Mouse (Mus musculus) embryonic facial prominence, embryonic 11.5 days (tissue): ENCODE data around the gene Dph5. TPM values are rescaled to one million over a fixed set of nuclear protein-coding genes. Genes with fewer than 3 reads are reported as not detected.

Source experiments
- ATAC-seq: fragments of 200-750 bp; cut with Nextera tagmentation; replicated peaks from 2 replicates; pipeline ENCODE4 v1.8.0; 2017; ENCODE audit warnings: low read depth; ENCODE audit not compliant: insufficient number of reproducible peaks, low FRiP score, low TSS enrichment
- DNase-seq: peaks from one replicate; pipeline ENCODE4 v3.0.0-alpha.2; 2015; ENCODE audit warnings: low spot score
- H3K27ac ChIP-seq: fragments of 300-500 bp; sonication (generic); replicated peaks from 2 replicates; pipeline ENCODE4 v1.5.1; 2014; ENCODE audit warnings: mild to moderate bottlenecking, low read depth, low read length, control low read depth
- H3K27me3 ChIP-seq: fragments of 300-500 bp; sonication (generic); 2 replicates; pipeline ENCODE4 v1.6.1; 2014; ENCODE audit warnings: mild to moderate bottlenecking, low read length, moderate library complexity, mixed read lengths; ENCODE audit not compliant: control insufficient read depth, insufficient read depth
- H3K36me3 ChIP-seq: fragments of 300-500 bp; sonication (generic); replicated peaks from 2 replicates; pipeline ENCODE4 v1.6.1; 2014; ENCODE audit warnings: low read depth, mild to moderate bottlenecking, low read length, moderate library complexity, mixed read lengths; ENCODE audit not compliant: control insufficient read depth, insufficient read depth
- H3K4me1 ChIP-seq: fragments of 300-500 bp; sonication (generic); 2 replicates; pipeline ENCODE4 v1.6.1; 2014; ENCODE audit warnings: low read length, mixed read lengths; ENCODE audit not compliant: control insufficient read depth, insufficient read depth
- H3K4me2 ChIP-seq: fragments of 300-500 bp; sonication (generic); 2 replicates; pipeline ENCODE4 v1.6.1; 2014; ENCODE audit warnings: low read depth, mild to moderate bottlenecking, control low read depth, low read length, moderate library complexity
- H3K4me3 ChIP-seq: fragments of 300-500 bp; sonication (generic); 2 replicates; pipeline ENCODE4 v1.5.1; 2014; ENCODE audit warnings: low read depth, low read length, control low read depth
- H3K9ac ChIP-seq: fragments of 300-500 bp; sonication (generic); replicated peaks from 2 replicates; pipeline ENCODE4 v1.6.1; 2014; ENCODE audit warnings: mild to moderate bottlenecking, control low read depth, low read length
- H3K9me3 ChIP-seq: fragments of 300-500 bp; sonication (generic); replicated peaks from 2 replicates; pipeline ENCODE4 v1.6.1; 2016; ENCODE audit warnings: mild to moderate bottlenecking, low read length, inconsistent platforms, mixed read lengths; ENCODE audit not compliant: control insufficient read depth
- WGBS: fragments of 180-500 bp; shearing (Covaris S2); extraction: QIAGEN DNeasy Blood & Tissue Kit; methylation state at CpG from one replicate; pipeline ENCODE4 v1.1.7; 2014; 5-methylcytosine and 5-hydroxymethylcytosine counted together
- polyA plus RNA-seq: library from polyadenylated mRNA; unstranded; fragments of >200 nt; fragmentation: Nextera tagmentation; extraction: Ambion mirVana; gene quantifications from 2 replicates; pipeline ENCODE4 v1.2.1, GENCODE M21; 2014

Dph5 gene
- polyA plus RNA-seq, result 23.5 and 26.6 TPM in 2 replicates

DNA sequence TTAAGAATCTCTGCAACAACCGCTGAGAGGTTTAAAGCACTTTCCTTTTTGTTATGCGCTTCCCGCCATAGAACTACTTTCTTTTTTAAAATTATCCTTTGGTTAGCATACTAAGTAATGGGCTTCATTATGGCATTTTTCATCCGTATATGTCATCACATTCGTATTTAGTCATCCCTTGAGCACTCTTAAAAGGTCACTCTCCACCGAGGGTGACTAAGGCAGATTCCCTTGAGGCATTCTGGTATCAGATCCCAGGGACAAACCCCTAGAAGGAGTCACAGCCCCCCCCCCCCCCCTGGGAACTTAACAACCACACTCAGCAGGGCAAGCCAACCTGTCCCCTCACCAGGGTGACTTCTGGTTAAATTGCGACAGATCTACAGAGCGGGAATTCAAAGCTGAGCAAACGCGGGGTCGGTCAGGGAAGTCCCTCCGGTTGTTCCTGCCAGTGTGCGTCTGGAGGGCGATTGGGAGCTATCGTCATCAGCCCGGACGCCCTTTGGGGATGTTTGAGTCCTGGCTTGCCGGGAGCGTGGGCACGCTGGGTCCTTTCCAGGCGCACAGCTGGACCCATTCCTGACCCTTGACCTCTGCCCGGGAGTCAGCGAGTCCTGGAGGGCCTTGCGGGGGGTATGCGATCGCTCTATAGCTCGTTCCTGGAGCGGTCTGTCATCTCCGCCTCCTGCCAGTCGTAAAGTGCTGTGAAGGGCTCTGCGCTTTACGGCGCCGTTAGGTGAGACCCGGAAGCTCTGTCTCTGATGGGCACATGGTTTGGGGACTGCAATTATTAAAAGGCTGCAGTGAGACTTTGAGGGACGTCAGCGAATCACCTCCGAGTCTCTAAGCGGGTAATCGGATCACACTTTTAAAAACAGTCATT is at the start of gene Dph5:
Gene Dph5 (plus strand): TSS at position 411 of the 883 bp plus-strand sequence.
- peak within 1 kb of the TSS; percentile 71 for H3K4me3 ChIP-seq
- H3K27me3 ChIP-seq, result no peaks in the 10 kb centered on the region
- no peaks in the 10 kb centered on the region for H3K9me3 ChIP-seq
- H3K36me3 ChIP-seq, result no peaks in the 10 kb centered on the region; the same call in 1 of the 2 replicates
- peak; percentile 96 for ATAC-seq
- no peaks in the 10 kb centered on the region for H3K4me1 ChIP-seq
- 0 out of 2 replicates have a peak within 1 kb of the TSS, but pooled peaks have one; percentile 13 for H3K27ac ChIP-seq
- peak within 1 kb of the TSS; percentile 68 for H3K9ac ChIP-seq
- DNase-seq, result peak; percentile 92
- peak within 1 kb of the TSS; percentile 66 for H3K4me2 ChIP-seq
- under 1% methylated on average over 40 of the region's 40 CpGs for WGBS

DNA sequence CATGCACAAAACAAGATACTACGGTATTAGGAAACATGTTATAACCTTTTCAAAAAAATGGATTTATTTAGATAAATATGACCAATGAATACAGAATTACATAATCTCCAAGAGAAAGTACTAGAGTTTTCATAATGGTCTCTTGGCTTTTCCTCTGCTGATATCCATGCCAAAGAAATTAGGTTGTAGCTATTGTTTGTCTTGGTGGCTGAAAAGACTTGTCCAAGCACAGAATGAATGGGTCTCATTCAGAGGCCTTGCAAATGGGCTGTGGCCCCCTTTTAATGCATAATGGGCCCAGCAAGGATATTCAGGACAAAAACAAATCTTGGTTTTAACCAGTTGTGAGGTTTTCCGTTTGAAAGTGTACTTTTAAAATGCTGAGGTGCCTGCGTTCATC is 43.1 kb upstream of the Dph5 start:
- DNase-seq (no peak), ATAC-seq (no peak)
- WGBS, result 72% methylated on average over 3 of the region's 3 CpGs
- Histone ChIP-seq H3K4me1 (no peaks in the 10 kb centered on the region), H3K4me3 (no peak overlapping the region), H3K36me3 (no peaks in the 10 kb centered on the region), H3K27me3 (no peaks in the 10 kb centered on the region), H3K9me3 (no peaks in the 10 kb centered on the region), H3K4me2 (no peak overlapping the region), H3K27ac (no peak overlapping the region), H3K9ac (no peak overlapping the region)

DNA sequence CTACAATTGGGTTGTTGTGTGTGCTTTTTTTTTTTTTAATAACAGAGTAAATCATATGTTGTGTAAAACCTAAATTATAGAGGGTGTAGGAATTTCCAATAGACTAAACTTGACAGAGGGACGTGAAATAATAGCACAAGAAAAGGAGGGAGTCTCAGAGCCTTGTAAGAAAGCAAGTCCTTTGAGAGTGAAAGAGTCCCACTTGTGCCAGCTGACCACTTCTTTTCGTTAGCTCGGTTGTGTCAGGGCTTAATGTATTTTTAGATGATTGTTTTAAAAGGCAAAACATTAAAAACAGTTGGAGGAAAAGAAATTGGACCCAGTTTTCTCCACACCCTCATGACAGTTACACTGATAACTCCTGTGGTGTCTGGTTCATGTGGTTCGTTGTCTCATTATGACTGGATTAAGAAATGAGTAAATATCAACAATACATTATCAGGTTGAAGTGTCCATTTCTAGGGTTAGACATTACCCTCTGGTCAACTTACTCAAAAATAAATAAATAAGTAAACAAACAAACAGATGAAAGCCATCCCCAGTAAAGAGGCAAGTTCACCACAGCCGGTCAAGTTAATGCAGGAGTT is 42.5 kb upstream of the Dph5 start:
- Histone ChIP-seq H3K4me2 (no peak overlapping the region), H3K4me1 (no peaks in the 10 kb centered on the region), H3K9ac (no peak overlapping the region), H3K27ac (no peak overlapping the region), H3K4me3 (no peak overlapping the region), H3K27me3 (no peaks in the 10 kb centered on the region), H3K36me3 (no peaks in the 10 kb centered on the region), H3K9me3 (no peaks in the 10 kb centered on the region)
- 76% methylated on average over 5 of the region's 5 CpGs for WGBS
- DNase-seq, result no peak
- no peak for ATAC-seq

DNA sequence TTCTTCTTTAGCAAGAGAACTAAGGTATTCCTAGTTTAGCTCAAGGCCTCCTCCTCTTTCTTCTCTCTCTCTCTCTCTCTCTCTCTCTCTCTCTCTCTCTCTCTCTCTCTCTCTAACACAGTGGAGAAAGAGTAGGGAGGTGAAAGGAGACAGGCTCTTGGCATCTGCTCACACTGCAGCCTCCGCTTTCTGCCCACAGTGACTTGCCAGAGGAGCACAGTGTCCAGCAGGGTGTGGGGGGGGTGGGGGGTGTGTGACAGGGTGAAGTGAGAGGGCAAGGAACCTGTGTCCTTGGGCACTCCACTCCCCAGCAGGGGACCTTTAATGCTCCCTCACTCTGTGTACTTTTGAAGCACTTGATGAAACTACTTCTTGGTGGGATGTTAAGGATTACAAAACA is 41.9 kb upstream of the Dph5 start:
- no peak overlapping the region for H3K4me3 ChIP-seq
- WGBS, result 78% methylated on average over 1 of the region's 1 CpGs
- H3K9ac ChIP-seq, result no peak overlapping the region
- ATAC-seq (no peak), DNase-seq (no peak)
- no peak overlapping the region for H3K27ac ChIP-seq
- H3K36me3 ChIP-seq, result no peaks in the 10 kb centered on the region
- no peaks in the 10 kb centered on the region for H3K27me3 ChIP-seq
- H3K4me2 ChIP-seq, result no peak overlapping the region
- H3K4me1 ChIP-seq, result no peaks in the 10 kb centered on the region
- no peaks in the 10 kb centered on the region for H3K9me3 ChIP-seq

DNA sequence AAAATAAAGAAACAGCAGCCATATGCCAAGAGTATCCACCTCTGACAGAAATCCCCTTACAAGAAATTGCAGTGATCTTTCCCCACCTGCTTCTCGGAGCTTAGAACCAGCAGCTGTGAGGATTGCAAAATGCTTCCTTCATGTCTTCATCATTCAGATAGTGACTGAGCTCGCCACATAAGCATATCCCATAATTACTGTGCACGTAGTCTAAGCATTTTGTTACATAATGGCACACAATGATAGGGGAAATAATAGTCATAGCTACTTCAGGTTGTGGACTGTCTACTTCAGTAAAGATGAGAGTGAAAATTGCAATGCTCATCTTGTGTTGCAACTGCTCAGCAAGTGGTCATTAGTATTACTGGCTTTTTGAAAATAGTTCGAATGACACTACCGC is 41.5 kb upstream of the Dph5 start:
- Histone ChIP-seq H3K9ac (no peak overlapping the region), H3K27ac (no peak overlapping the region), H3K4me2 (no peak overlapping the region), H3K4me1 (no peaks in the 10 kb centered on the region), H3K36me3 (no peaks in the 10 kb centered on the region), H3K9me3 (no peaks in the 10 kb centered on the region), H3K4me3 (no peak overlapping the region), H3K27me3 (no peaks in the 10 kb centered on the region)
- WGBS, result 88% methylated on average over 5 of the region's 5 CpGs
- ATAC-seq (no peak), DNase-seq (no peak)

DNA sequence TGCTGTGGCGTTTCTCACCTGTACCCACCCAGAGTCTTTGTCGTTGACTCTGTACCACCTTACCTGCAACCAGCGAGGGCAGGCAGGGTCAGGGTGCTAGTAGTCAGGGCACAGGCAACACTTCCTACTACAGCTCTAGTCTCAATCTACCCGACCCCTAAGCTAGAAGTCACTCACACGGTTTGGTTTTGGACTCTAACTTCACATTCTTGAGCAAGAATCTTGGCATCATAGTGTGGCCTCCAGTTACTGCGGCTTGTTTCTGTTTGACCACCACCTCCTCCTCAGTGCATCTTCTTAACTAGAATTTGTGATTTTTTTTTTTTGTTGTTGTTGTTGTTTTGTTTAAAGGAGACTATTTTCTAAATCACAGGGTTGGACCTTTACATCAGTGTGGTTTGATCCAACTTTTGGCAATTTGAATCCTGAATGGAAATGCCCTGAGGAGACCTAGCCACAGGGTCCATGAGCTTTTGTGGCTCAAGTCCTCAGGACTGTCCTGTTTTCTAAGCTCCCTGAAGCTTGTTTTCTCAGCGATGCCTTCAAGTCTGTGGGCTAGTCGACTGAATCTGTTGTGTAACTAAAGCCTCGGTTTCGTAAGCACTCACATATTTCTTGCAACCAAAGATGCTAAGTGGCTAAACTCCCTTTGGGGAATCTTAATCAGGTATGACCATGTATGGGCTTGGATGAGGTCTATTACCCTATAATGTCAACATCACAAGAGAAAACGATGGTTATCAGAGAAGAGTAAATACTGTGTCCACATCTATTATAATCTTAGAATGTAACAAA is 38.8 kb upstream of the Dph5 start:
- no peaks in the 10 kb centered on the region for H3K36me3 ChIP-seq
- no peaks in the 10 kb centered on the region for H3K4me1 ChIP-seq
- no peak overlapping the region for H3K27ac ChIP-seq
- no peak overlapping the region for H3K4me3 ChIP-seq
- no peak overlapping the region for H3K4me2 ChIP-seq
- ATAC-seq (no peak), DNase-seq (no peak)
- no peaks in the 10 kb centered on the region for H3K9me3 ChIP-seq
- WGBS, result 79% methylated on average over 11 of the region's 11 CpGs
- H3K9ac ChIP-seq, result no peak overlapping the region
- no peaks in the 10 kb centered on the region for H3K27me3 ChIP-seq

DNA sequence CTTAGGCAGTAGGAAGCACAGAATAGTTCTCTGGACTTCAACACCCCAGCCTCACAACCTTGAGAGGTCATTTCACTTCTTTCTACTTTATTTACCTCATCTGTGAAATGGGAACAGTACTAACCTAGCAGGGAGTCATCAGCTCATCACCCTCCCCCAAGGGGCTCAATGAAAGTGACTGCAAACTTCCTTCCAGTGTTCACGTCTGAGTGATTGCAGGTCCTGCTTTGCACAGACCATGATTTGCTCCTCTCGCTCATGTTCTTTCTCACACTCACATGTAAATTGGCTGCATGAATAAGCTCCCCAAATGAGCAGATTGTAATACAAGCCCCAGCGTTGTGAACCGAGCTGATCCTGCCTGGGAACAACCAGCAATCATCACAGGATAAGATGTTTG is 36.7 kb upstream of the Dph5 start:
- Histone ChIP-seq H3K36me3 (no peaks in the 10 kb centered on the region), H3K27ac (no peak overlapping the region), H3K9me3 (no peaks in the 10 kb centered on the region), H3K4me1 (no peaks in the 10 kb centered on the region), H3K27me3 (no peaks in the 10 kb centered on the region), H3K9ac (no peak overlapping the region), H3K4me2 (no peak overlapping the region), H3K4me3 (no peak overlapping the region)
- WGBS, result 64% methylated on average over 4 of the region's 4 CpGs
- ATAC-seq, result no peak
- no peak for DNase-seq
